Mouse (Mus musculus): ENCODE results near the gene Dcaf12. TPM values are rescaled to one million over a fixed set of nuclear protein-coding genes. Genes with fewer than 3 reads are reported as not detected.

Dcaf12 gene
- total RNA-seq (2021): 10 to 100 TPM; 52.9 to 57.9 TPM
- long read RNA-seq, experiment 1, transcript Dcaf12-201 (9 exons, 3,442 nt): major isoform, 90 of 106 reads
- long read RNA-seq, experiment 1, partial matches to known transcripts: 14 of 106 reads
- long read RNA-seq, experiment 1, other reads (novel, unspliced or antisense): 2 of 106 reads
- long read RNA-seq, experiment 2, transcript Dcaf12-201 (9 exons, 3,442 nt): major isoform, 113 of 119 reads
- long read RNA-seq, experiment 2, partial matches to known transcripts: 3 of 119 reads
- long read RNA-seq, experiment 2, other reads (novel, unspliced or antisense): 3 of 119 reads

- DNase-seq: peak; percentile 95 to 96
- intact Hi-C loops (cut with DNase I): loop anchor here (2.0 to 5.0 kb wide), 2 partner anchors 34 to 78 kb away; partner anchors contain the start of gene Ubap1
Observed at GRCm38 (mm10) chr4:41314141-41315129, at the start of gene Dcaf12. Dcaf12 (minus strand) TSS chr4:41314889.

GRCm38 (mm10) chr4:41361059-41361458 is 46.4 kb upstream of the Dcaf12 start:
- intact Hi-C loops (cut with DNase I): no loop called here
- DNase-seq: no peak

DNA sequence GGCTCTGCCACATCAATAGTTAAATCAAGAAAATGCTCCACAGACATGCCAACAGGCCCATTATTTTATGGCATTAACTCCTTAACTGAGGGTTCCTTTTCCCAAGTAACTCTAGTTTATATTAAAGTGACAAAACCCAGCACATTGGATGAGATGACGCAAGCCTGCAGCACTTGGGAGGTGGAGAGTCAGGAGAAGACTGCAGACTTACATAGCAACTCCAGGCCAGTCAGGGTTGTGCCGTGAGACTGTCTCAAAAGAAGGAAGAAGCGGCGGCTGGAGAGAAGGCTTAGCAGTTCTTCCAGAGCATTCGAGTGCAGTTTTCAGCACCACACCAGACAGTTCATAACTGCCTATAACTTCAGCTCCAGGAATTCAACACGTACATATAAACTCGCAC is 44.7 kb upstream of the Dcaf12 start:
- no peak for DNase-seq
- intact Hi-C loops (cut with DNase I): no loop called here

DNA sequence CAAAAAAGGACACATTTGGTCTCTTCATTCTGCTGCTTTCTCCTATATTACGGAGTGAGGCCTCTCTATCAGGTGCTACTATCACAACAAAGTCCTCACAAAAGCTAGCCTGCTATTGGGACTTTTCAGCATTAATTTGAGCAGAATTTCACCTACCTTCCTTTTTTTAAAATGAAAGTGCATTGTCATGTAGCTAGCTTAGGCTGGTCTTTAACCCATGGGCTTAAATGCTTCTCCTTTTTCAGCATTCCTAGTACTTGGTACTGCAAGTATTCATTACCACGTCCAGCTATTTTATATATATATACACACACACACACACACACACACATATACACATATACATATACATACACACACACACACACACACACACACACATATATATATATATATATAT is 44.0 kb upstream of the Dcaf12 start:
- intact Hi-C loops (cut with DNase I): no loop called here

DNA sequence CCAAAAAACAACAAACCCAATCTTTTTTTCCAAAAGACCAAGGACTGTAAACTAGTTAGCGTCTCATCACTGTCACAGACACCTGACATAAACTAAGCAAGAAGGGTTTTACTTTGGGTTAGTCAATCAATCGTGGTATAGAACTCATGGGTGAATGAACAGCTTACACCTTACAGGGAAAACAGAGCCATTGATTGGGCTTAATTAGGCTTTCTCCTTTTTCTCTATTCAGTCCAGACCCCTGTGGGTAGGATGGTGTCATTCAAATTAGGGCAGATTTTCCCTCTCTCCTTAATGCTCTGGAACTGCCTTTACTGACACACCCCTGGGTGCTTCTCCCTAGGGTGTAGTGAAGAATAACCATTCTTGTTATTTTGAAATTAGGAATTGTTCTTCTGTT is 42.5 kb upstream of the Dcaf12 start:
- intact Hi-C loops (cut with DNase I): no loop called here
- no peak for DNase-seq

More for the DNA sequence above, 44.0 kb upstream of the Dcaf12 start:
- DNase-seq: no peak

GRCm38 (mm10) chr4:41353265-41353664 is 38.6 kb upstream of the Dcaf12 start:
- intact Hi-C loops (cut with DNase I): no loop called here
- no peak for DNase-seq

- no peak for DNase-seq
- intact Hi-C loops (cut with DNase I): no loop called here
Observed at GRCm38 (mm10) chr4:41352758-41353157, 38.1 kb upstream of the Dcaf12 start.

- intact Hi-C loops (cut with DNase I): loop anchor here (2.0 kb wide), 2 partner anchors 34 to 40 kb away; partner anchors contain the start of gene Dcaf12
- DNase-seq: no peak
Observed at GRCm38 (mm10) chr4:41349199-41349591, 34.5 kb upstream of the Dcaf12 start.

- intact Hi-C loops (cut with DNase I): loop anchor here (2.0 kb wide), 2 partner anchors 34 to 40 kb away; partner anchors contain the start of gene Dcaf12
Observed at GRCm38 (mm10) chr4:41348584-41349198, 34.0 kb upstream of the Dcaf12 start, which contains the start of gene Ubap1. Ubap1 (plus strand) TSS chr4:41348996.

DNA sequence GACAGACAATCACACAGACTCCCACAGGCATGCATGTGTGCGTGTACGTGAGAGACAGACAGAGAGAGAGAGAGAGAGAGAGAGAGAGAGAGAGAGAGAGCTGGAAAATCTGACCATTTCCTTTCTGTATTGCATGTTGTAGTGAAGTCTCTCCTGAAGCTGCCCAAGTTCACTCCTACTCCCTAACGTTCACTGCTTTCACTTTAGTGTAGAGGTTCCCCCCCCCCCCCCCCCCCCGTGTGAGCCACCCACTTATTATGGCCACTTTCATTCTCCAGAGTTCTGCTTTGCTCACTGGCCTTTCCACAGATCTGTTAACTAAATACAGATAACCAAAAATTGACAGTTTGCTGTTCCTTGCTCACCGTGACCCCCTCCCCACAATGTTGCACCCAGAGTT is 33.1 kb upstream of the Dcaf12 start:
- intact Hi-C loops (cut with DNase I): loop anchor here (2.0 kb wide), 2 partner anchors 33 to 41 kb away; partner anchors contain the start of gene Dcaf12
- no peak for DNase-seq

More at GRCm38 (mm10) chr4:41348584-41349198, 34.0 kb upstream of the Dcaf12 start, which contains the start of gene Ubap1:
- peak; percentile 93 to 95 for DNase-seq

DNA sequence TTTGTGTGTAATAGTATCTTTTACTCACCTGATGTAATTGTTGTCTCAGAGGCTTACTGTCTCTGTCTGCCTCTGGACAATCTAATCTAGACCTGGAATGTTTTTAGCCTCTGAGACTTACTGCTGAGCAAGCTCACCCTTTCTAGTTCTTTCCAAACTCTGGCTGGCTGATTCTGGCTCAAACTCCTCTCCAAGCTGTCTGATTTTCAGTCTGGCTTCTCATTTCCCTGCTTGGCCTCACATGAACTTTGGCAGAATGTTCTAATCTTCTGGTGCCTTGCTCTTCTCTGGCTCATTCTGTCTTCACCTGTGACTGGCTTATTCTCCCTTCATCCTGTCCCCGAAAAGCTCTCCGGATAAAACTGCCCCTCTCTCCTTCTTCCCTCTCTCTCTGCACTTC is 31.3 kb upstream of the Dcaf12 start:
- intact Hi-C loops (cut with DNase I): no loop called here
- peak in 1 of 2 experiments; percentile 12 for DNase-seq

- intact Hi-C loops (cut with DNase I): no loop called here
- no peak for DNase-seq
Observed at GRCm38 (mm10) chr4:41340912-41341550, 26.3 kb upstream of the Dcaf12 start.

- intact Hi-C loops (cut with DNase I): no loop called here
Observed at GRCm38 (mm10) chr4:41336546-41336945, 21.9 kb upstream of the Dcaf12 start.

DNA sequence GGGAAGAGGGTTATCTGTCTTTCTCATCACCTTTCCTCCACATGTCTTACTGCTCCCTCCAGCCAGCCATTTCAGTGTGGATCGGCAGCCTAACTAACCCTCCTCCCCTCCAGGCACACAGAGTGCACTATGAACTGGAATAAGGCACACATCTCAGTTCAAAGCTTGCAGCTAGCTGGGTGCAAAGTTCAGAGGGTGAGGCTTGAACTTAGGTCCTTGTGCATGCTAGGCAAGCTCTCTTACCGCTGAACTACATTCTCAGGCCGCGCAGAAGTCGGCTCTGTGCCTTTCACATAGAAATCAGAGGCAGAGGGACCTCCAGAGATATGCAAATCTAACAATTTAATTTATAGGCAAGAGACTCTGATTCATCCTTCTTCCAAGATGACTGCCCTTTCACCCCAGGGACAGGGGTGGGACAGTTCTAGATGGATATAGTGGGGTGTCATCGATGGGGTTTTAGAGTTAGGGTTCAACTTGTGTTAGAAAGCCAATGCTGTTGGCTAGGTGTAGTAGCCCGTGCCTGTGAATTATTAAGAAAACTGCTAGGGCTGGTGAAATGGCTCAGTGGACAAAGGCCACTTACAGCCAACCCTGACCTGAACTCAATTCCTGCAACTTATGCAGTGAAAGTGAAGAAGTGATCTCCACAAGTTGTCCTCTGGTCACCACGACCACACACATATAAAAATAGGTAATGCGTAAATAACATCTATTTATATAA is 17.2 kb upstream of the Dcaf12 start:
- no peak for DNase-seq
- intact Hi-C loops (cut with DNase I): no loop called here

More at GRCm38 (mm10) chr4:41336546-41336945, 21.9 kb upstream of the Dcaf12 start:
- DNase-seq: no peak

DNA sequence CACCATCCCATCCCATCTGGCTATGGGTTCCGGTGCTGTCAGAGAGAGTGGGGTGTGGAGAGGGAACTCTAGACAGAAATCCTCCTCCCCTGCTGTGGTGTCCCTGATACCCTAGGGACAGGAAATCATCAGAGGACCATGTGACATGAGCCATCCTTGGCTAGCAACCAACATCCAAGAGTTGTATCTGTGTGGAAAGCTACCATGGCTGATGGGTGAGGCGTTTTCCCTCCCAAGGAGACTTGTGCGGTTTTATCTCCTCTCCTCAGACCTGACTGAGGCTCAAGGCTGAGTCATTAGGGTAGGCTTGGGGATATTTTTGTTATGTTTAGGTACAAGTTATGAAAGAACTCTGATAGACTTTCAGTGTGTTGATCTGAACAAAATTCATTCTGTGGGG is 16.4 kb upstream of the Dcaf12 start:
- intact Hi-C loops (cut with DNase I): no loop called here
- DNase-seq: no peak

GRCm38 (mm10) chr4:41329481-41329880 is 14.8 kb upstream of the Dcaf12 start:
- intact Hi-C loops (cut with DNase I): no loop called here

DNA sequence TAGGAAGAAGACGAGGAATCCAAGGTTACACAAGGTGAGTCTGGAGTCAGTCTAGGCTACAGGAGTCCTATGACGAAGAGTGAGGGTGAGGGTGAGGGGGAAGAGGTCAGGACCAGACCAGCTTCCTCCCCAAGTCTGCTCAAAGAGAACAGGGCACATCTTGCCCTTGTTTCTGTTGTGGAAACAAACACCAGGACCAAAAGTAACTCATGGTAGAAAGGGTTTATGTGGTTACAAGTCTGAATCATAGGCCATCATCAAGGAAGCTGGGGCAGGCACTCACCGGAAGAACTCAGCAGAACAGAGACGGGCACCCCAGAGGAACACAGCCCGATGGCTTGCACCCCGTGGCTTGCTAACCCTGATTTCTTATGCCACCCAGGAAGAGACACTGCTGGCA is 12.2 kb upstream of the Dcaf12 start:
- no peak for DNase-seq
- intact Hi-C loops (cut with DNase I): no loop called here

More at GRCm38 (mm10) chr4:41329481-41329880, 14.8 kb upstream of the Dcaf12 start:
- DNase-seq: no peak

DNA sequence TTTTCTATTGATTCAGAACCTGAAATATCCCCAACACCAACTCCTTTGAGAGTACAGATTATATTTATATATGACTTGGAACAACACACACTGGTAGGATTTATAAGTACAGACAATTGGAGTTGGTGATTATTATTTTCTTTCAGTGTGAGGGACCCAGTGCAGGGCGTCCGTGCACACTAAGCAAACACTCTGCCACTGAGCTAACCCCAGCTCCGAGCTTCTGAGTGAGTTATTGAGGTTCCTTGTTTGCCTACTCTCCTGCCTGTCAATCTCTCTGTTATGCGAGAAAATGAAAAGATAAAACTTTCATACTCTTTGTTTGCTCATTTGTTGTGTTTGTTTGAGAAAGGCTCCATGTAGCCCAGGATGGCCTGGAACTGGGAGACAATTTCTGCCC is 6.3 kb upstream of the Dcaf12 start:
- intact Hi-C loops (cut with DNase I): no loop called here
- no peak for DNase-seq

- no peak for DNase-seq
- intact Hi-C loops (cut with DNase I): no loop called here
Observed at GRCm38 (mm10) chr4:41318267-41318666, 3.6 kb upstream of the Dcaf12 start.
